Mouse (Mus musculus) right cerebral cortex, postnatal 25 days (tissue): ENCODE measurements at regions not wholly inside any gene's neighbourhood (a gene's known extent, or its start where the extent isn't known, plus 50 kb on each side); places are given as distances from the start of the nearest gene placed in this dataset.

Source experiments
- DNase-seq: peaks from one replicate; pipeline ENCODE4 v3.0.0; 2022

DNA sequence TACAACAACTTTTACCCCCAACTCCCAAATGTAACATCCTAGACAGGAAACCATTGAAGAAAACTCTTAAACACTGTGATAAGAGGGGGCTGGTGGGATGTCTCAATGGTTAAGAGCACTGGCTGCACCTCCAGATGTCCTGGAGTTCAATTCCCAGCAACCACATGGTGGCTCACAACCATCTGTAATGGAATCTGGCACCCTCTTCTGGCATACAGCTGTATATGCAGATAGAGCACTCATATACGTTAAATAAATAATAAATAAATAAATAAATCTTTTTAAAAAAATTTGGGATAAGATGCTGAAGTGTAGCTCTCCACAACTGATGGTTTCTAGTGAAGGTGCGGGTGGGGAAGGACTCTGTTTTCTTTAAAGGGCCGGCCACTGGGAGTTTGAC lies 69.3 kb downstream of the Kctd15 start:
- no peak for DNase-seq

DNA sequence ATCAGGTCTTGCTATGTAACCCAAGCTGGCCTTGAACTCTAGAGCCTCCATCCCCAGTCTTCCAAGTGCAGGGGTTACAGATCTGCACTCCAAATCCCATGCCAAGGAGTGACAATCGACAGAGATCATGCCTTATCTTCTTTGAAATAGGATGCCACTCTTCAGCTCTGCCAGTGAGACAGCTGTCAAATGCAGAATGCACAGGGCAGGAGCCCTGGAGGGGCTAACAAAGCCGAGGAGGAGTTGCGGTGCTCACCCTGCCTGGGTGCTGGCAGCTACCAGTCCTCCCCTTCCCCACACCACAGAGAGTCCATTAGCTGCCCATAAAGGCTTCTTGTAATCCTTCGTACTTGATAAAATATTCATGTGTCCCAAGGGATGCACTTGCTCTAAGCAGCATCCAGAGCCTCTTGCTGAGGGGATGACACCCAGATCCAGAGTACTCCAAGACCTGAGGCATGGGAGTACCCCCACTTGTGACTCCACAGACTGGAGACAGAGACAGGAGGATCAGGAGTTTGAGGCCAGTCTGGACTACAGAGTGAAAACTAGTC lies 71.1 kb downstream of the Kctd15 start:
- no peak for DNase-seq

DNA sequence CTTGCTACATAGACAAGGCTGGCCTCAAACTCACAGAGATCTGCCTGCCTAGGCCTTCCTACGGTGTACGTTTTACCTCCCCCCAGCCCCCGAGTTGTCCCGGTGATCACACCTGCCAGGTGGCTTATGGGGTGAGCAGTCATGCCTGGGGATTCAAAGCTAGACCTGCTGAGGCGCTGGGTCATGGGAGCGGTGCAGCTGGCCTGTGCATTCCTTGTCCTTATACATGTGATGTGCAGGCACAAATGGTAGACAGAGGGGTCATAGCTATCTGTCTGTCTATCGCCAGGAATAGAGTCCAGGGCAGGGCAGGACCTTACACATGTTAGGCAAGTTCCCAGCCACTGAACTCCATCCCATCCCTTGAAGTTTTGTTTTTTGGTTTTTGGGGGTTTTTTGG lies 71.7 kb downstream of the Kctd15 start:
- DNase-seq = no peak

DNA sequence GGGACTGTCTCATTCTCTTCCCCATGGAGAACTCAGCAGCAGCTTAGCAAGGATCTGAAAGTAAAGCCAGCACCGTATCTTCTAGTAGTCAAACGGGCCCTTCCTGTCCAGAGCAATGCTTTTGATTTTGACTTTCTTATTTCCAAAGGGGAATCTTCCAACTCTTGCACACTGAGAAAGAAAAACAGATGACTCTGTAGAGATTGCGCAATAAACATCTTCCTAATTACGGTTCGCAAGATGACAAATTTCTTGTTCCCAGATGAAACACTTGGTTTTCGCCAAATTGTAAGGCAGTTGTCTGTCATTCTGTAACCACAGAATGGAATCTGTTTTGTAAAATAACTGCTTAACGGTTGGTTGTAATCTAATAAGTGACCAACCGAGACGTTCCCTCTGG lies 75.7 kb downstream of the Kctd15 start:
- no peak for DNase-seq

DNA sequence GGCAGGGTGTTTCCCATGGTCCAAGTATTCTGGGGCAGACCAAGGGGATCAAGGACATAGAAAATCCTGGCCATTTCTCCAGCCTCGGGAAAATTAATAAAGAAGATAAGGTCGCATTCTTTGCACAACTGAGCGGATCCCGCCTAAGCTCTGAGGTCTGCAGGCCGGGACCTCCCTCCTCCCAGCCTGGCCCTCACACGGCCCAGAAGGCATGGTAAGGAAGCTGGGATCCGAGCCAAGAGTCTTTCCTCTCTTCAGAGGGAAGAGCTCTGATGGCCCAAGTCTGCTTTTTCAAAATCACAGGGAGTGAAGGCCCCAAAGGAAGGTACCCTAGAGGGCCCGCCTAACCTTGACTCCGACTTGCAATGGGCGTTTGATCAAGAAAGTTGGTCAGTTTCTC lies 85.2 kb downstream of the Kctd15 start:
- no peak for DNase-seq

DNA sequence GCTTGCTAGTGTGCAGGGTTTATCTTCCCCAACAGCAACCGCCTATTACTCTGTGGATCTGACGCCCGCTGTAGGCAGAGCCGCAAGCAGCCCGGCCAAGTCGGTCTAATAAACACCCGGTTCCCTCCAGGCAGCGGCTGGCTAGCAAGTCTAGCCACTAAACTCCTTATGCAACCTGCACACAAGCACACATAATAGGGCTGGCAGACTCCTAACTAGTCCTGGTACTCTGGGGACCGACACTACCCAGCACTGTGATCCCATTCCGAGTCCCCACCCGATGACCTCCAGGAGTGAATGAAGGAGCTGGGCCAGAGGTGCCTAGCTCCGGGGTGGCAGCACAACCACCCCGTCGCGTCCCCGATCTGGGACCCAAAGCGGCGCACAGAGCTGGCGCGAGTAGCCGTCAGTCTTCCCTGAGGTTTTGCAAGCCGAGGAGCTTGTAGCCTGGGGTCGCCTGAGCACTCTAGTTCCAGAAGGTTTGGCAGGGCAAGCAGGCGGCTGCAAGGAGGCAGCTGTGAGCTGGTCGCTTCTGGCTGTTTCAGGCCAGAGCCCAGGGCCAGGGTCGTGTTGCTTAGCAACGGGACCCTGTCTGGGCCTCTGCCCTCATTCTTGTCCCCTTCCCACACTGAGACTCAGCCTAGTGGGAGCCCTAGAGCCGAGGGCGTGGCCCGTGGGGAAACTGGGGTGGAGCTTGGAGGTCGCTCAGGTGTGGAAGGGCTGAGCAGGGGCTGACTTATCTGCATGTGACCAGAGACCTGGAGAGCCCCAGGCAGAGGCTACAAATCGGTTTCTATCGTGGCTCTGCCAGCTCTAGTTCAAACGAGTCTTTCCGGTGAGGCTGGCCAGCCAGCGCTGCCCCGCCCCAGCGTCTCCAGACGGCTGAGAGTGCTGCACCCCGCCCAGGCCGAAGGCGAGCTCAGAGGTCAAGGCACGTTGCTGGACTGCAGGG lies 86.1 kb downstream of the Kctd15 start:
- DNase-seq = peak; percentile 42

DNA sequence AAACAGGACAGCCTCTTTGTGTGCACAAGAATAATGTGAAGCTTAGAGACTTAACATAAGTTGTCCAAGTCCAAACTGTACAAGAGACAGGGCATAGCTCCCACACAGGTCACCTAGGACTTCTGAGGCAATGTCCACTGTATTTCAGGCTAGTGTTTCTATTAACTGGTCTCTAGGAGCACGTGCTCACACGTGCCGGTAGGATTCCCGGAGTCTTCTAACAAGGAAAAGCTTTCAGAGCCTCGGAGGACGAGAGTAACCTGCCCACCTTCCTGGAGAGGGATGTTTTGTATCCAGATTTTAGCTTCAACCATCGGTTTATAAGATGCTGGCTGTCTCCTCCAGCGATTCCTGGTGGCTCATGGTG lies 86.8 kb downstream of the Kctd15 start:
- DNase-seq = no peak

DNA sequence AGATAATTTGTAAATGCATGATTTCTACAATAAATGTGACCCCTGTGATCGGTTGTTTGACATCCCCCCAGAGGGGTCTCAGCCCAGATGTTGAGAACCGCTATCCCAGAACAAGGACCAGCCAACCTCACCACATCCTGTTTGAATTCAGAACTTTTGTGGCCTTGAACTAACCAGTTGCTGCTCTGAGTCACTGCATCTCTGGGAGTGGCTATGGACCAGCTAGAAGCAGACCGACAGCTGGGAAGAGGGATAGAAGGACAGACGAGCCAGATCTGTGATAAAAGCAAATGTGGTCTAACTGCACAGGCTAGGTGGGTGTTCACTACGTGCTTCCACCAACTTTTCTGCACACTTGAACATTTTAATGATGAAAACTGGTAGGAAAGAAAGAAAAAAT lies 89.0 kb downstream of the Kctd15 start:
- DNase-seq = no peak

DNA sequence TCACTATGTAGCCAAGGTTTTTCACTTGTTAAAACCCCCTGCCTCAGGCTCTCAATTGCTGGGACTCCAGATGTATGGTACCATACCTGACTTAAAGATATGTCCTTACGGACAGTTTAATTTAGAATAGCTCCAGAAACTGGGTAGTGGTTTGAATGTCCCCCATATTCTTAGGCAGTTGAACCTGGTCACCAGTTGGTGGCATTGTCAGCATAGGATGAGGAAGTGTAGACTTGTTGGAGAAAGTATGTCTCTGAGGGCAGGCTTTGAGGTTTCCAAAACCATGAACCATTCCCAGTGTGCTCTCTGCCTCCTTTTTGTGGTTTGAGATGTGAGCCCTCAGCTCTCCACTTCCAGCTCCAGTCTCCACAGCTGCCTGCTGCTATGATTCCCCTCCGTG lies 94.4 kb downstream of the Kctd15 start:
- no peak for DNase-seq

DNA sequence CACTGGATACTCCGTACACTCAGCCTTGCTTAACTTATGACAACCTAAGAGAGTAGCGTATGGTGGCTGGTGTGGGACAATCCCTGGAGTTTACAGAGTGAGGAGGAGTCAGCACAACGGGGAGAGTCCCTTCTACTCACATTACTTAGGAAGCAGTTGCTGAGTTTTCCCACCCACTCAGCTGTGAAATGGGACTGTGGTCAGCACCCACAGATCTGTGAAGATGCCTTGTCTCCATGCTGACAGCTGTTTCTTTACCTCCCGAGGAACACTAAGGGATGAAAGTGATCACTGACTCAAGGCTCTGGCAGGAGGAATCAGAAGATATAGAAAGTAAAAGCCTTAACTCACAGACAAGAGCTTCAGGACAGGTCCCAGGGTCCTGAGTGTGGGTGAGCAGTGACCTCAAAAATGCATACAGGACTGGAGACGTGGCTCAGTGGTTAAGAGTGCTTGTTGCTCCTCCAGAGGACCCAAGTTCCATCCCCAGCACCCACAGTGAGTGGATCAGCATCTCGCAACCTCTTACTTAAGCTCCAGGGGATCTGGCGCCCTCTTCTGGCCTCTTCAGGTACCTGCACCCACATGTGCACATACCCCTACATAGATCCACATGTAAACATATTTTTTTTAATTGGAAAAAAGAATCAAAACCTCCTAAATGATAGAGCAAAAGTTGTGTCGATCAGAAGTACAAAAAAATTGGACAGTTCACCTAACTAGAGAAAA lies 97.8 kb downstream of the Kctd15 start:
- no peak for DNase-seq

DNA sequence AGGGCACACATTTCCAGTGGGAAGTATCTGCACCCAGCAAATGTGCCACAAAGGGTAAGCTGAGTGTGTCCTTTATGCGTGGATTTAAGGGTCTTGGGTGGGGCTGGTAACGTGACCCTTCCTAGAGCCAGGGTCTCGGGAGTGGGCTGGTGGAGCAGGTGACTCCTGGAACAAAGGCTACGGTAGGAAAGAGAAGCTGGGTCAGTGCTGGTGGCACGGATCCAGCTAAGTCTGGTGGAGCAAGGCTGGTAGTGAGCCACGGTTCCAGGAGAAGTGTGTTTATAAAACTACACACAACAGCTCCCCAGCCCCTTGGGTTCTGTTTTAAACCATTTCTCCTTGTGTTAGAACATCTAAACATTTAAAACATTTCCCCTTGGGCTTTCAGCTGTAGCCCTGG lies 101.3 kb downstream of the Kctd15 start:
- no peak for DNase-seq

DNA sequence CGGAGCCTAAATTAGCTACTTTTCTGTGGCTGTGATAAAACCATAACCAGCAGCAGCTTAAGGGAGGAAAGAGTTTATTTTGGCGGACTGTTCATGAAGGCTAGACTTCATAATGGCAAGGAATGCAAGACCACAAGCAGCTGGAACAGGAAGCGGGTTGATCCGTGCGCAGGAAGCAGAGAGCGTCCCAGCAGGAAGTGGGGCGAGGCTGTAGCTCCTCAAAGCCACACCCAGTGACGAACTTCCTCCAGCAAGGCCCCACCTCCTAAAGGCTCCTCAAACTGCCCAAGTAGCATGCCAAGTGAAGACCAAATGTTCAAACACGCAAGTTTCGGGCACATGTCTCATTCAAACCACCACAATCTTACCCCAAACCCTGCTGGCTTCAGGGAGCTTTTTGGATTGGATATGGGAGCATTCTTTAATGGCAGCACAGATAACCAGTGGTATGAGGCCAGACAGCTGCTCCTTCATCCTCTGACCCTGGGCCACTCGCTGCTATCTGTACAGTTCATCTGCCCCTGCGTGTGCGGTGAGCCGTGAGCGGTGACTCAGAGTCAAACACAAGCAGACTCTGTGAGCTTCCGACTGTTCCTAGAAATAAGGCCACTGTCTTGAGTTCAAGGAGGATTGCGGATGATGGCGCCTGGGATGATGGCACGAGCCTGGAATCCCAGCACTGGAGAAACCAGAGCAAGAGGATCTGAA lies 109.8 kb downstream of the Kctd15 start:
- DNase-seq = no peak

DNA sequence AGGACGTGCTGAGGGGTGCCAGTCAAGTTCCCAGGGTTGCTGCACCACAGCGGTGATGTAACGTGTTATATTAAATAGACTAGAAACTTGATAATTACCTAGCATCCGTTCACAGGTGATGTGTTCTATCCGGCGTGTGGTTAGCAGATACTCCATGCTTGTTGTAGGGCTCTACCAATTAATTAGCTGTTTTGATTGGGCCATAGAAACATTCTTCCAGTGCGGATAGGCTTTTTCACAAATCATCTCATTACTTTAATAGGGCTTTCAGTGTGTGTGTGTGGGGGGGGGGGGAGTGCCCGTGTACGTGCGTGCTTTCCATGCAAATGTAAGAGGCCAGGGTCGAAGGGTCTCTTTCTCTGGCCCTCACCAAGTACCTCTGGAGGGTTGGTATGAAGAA lies 110.6 kb downstream of the Kctd15 start:
- no peak for DNase-seq

DNA sequence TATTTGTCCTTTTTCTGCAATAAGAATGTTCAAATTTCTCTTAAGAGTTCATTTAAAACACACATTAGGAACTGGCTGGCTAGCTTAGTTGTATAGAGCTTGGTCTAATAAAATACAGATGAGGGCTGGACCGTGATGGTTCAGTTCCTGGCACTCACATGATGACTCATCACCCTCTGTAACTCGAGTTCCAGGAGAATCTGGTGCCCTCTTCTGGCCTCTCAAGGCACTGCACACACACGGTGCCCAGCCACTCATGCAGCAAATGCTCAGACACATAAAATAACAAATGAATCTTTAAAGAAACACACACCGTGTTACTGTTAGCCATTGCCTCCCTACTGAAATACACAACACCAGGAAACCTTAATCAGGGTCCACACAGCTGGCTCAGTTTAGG lies 114.6 kb downstream of the Kctd15 start:
- no peak for DNase-seq

DNA sequence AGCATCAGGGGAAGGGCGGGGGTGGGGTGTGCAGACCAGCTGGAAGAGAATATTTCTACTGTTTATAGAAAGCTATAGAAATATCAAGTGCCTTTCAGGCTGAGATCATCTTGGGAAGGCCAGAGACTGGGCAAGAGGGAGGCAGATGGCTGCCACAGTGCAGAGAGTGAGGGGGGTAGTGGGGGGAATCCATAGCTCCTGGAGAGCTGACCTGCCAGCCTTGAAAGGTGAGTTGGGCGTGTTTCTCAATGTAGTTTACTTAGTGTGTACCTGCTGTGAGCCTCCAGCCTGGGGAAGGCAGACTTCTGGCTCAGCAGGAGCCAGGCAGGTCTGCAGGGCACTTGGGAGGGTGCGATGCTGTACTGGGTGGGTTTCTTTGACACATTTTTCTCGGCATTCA lies 115.5 kb downstream of the Kctd15 start:
- DNase-seq = no peak

DNA sequence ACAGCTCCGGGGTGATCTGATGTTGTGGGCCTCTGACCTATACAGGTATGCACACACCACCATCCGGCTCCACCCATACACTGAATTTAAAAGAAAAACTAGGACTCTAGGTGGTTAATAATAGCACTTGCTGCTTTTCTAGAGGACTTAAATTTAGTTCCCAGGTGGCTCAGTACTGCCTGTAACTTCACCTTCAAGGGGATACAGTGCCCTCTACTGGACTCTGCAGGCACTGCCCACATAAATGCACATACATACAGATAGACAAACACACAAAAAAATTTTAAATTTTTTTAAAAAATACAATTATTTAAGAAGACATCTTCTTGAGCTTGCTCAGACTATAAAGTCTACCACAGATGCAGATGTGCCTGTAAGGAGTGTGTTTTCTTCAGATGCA lies 116.7 kb downstream of the Kctd15 start:
- DNase-seq = no peak

DNA sequence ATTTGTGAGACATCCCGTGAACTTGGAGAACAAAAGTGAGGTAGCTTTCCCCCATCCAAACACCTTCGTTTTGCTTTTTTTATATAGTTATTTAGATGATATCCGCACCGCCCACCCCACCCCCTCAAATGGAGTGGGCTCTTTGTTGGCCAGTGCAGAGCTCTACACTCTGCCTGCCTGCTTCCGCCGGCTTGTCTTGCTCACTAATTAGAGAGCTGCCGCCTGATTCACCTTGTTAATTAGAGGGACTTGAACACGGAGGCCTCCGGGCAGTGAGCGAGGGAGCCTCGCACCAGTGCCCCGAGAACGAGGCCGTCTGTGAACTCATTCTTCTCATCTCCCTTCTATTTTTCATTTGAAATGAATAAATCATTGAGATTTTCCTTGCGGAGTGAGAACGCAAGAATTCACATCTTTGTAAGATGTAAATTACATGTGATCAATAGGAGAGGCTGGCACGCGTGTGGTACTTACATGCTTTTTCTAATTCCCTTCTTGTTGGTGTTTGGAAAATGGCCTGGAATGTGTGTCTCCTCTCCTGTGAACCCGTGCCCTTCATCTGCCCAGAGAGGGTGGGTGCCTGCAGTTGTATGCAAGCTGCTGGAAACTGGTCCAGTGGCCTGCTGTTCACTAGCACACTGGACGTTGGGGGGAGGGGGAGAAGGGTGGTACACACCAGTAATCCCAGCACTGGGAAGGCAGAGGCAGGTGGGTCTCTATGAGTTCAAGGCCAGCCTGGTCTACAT lies 118.0 kb downstream of the Kctd15 start:
- no peak for DNase-seq

DNA sequence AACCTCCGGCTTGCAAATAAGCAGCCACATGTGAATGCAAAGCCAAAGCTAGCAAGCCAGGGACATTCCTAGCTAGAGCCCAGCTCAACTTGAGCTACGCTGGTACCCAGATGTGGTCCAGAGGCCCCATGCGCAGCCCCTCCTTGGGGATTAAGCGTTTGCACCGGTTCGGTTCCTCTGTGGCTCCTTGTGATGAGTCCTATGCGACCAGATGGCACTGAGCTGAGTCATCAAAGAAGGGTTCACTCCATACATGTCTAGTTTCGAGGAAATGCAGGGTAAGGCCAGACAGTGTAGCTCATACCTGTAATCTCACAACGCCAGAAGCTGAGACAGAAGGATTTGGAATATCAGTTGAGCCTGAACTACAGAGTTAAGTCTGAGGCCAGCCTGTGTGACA lies 119.4 kb downstream of the Kctd15 start:
- DNase-seq = no peak

DNA sequence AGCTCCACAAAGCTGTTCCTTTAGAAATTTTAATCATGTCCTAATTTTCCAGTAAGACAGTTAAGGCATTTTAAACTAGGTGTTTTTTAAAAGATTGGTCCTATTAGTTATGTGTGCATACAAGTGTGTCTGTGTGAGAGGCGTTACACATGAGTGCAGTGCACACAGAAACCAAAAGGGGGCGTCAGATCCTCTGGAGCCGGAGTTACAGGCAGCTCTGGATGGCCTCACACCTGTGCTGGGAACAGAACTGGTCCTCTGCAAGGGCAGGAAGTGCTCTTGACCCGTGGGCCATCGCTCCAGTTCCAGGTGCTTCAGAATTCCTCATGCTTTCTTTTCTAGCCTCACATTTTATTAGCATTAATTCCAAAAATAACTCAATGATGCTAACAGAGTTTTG lies 122.3 kb downstream of the Kctd15 start:
- no peak for DNase-seq

DNA sequence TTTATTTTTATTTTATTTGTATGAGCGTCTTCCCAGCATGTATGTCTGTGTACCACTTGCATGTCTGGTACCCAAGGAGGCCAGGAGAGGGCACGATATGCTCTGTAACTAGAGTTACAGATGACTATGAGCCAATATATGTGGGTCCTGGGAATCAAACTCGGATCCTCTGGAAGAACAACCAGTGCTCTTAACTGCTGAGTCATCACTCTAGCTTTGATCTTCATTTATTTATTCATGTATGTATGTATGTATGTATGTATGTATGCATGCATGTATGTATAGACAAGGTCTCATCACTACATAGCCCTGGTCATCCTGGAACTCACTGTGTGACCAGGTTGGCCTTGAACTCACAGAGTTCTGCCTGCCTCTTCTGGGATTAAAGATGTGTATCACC lies 124.9 kb downstream of the Kctd15 start:
- DNase-seq = no peak

DNA sequence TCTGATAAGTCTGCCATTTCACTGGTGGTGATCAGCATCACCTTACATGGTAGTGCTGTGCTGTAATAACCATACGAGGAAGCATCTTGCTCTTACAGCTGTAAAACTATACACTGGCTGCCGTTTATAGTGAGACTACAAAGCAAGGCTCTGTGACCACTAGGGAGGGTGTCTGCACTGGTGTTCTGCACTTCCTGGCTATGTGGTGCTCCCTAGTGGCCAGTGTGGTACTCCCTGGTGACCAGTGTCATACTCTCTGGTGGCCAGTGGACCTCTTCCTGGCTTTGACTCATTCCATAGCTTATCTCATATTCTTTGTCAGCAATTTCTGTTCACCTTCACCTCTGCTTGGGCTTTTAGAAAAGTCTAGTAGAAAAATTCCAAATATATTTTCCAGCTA lies 114.7 kb upstream of the Lsm14a start:
- DNase-seq = no peak

DNA sequence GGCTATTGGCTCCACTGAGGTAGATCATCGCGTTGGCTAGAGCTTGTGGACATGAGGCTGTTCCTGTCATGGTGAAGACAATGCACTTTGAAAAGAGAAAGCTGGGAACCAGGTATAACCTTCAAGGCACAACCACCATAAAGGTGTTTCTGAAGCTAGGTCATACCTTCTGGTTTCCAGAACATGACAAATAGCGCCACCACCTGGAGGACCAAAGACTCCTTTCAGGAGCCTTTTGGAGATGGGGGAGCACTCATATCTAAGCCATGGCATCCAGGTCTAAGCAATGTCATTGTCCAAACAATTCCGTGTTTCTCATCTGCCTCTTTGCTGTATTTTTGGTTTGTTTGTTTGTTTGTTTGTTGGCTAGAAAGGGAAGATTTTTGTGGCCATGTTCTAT lies 113.7 kb upstream of the Lsm14a start:
- no peak for DNase-seq

DNA sequence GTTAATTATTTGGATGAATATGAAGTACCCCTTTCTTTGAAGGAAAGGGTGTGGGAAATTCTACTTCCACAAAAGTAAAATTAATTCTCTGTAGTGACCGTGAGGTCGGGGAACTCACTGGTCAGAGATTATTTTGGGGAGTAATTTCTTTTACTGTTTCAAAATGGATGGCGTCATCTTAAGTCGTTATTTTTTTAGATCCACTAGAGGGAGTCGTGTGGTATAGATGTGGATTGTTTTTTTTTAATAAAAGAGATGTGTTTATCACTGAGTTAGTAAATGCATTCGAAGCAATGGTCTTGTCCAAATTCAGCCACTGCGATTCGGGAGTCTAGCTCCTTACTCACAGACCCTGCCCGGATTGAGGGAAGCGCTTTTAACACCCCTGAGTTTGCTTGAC lies 100.8 kb upstream of the Lsm14a start:
- no peak for DNase-seq
